Mouse (Mus musculus) CH12.LX (cell line): Measurements from ENCODE around the gene Cxcr5. TPM values are rescaled to one million over a fixed set of nuclear protein-coding genes. Genes with fewer than 3 reads are reported as not detected.
A peak's percentile ranks its signal among the peaks of the same experiment; 100 is the strongest.

ENCODE experiments used
- DNase-seq: peaks from one replicate; pipeline ENCODE4 v3.0.0-alpha.2; 2013; ENCODE audit errors: extremely low read depth
- H3K27ac ChIP-seq: 2 replicates; pipeline ENCODE4 v1.5.1; 2012; ENCODE audit warnings: low read depth, mild to moderate bottlenecking, control low read depth, moderate library complexity; ENCODE audit not compliant: insufficient read depth
- H3K27me3 ChIP-seq: replicated peaks from 2 replicates; pipeline ENCODE3; 2012; ENCODE audit warnings: inconsistent platforms
- H3K36me3 ChIP-seq, 2 experiments: replicated peaks in 1 of 2; 2 replicates each; pipeline versions ENCODE3 to v1.6.1; 2012; ENCODE audit warnings: inconsistent platforms in 1 of 2, low read length in 1 of 2, mild to moderate bottlenecking in 1 of 2, mixed read lengths in 1 of 2, moderate library complexity in 1 of 2; ENCODE audit not compliant: control insufficient read depth in 1 of 2, insufficient read depth in 1 of 2
- H3K4me1 ChIP-seq, 2 experiments: 2 replicates each; pipeline ENCODE4 v1.6.1; 2012; ENCODE audit warnings: inconsistent platforms in 1 of 2, moderate library complexity in 1 of 2; ENCODE audit not compliant: insufficient read depth in 2 of 2, control insufficient read depth in 1 of 2
- H3K4me2 ChIP-seq: 2 replicates; pipeline ENCODE4 v1.6.1; 2012; ENCODE audit warnings: low read depth, mild to moderate bottlenecking, control low read depth; ENCODE audit not compliant: poor library complexity, insufficient read depth, severe bottlenecking
- H3K4me3 ChIP-seq, 3 experiments: fragments of 150-350 bp in 1 of 3; sonication (generic) in 1 of 3; replicated peaks in 1 of 3; 2 replicates each; pipeline versions ENCODE3 to v1.5.1; 2011 to 2012; ENCODE audit warnings: low read depth in 2 of 3, low read length in 2 of 3, mild to moderate bottlenecking in 2 of 3, moderate library complexity in 2 of 3, control low read depth in 1 of 3, improper control_type of control experiment in 1 of 3, inconsistent platforms in 1 of 3, mixed read lengths in 1 of 3; ENCODE audit not compliant: poor library complexity in 1 of 3
- H3K79me2 ChIP-seq: replicated peaks from 2 replicates; pipeline ENCODE4 v1.6.1; 2012; ENCODE audit warnings: mild to moderate bottlenecking, moderate library complexity; ENCODE audit not compliant: control insufficient read depth, poor library complexity, insufficient read depth, severe bottlenecking; ENCODE audit errors: extremely low read depth
- H3K9ac ChIP-seq: 2 replicates; pipeline ENCODE4 v1.6.1; 2012; ENCODE audit warnings: low read depth, mild to moderate bottlenecking, control low read depth, moderate library complexity; ENCODE audit not compliant: insufficient read depth
- H3K9me3 ChIP-seq: replicated peaks from 2 replicates; pipeline ENCODE3; 2012; ENCODE audit warnings: low read length, inconsistent platforms, mixed read lengths
- BHLHE40 ChIP-seq: IDR thresholded peaks from 2 replicates; pipeline ENCODE4 v1.6.1; 2011; ENCODE audit warnings: mild to moderate bottlenecking, low read depth, low read length, improper control_type of control experiment
- CHD1 ChIP-seq: IDR thresholded peaks from 2 replicates; pipeline ENCODE4 v1.6.1; 2012; ENCODE audit warnings: low read depth, low read length, improper control_type of control experiment, inconsistent platforms
- CHD2 ChIP-seq: IDR thresholded peaks from 2 replicates; pipeline ENCODE4 v1.6.1; 2011; ENCODE audit warnings: low read length, improper control_type of control experiment
- CTCF ChIP-seq, 2 experiments: IDR thresholded peaks in 1 of 2; conservative IDR thresholded peaks in 1 of 2; 2 replicates each; pipeline ENCODE4 v1.5.1; 2011 to 2012; ENCODE audit warnings: low read depth in 2 of 2, low read length in 2 of 2, improper control_type of control experiment in 1 of 2, inconsistent platforms in 1 of 2, mild to moderate bottlenecking in 1 of 2, moderate library complexity in 1 of 2
- E2F4 ChIP-seq: IDR thresholded peaks from 2 replicates; pipeline ENCODE4 v1.6.1; 2011; ENCODE audit warnings: low read depth, low read length, improper control_type of control experiment; ENCODE audit not compliant: insufficient replicate concordance
- ELF1 ChIP-seq: IDR thresholded peaks from 2 replicates; pipeline ENCODE4 v1.6.1; 2014; ENCODE audit warnings: low read depth, mild to moderate bottlenecking, inconsistent platforms, low read length, improper control_type of control experiment
- EP300 ChIP-seq: IDR thresholded peaks from 2 replicates; pipeline ENCODE4 v1.6.1; 2011; ENCODE audit warnings: low read length, improper control_type of control experiment
- ETS1 ChIP-seq: conservative IDR thresholded peaks from 2 replicates; pipeline ENCODE4 v1.6.1; 2012; ENCODE audit warnings: low read depth, mild to moderate bottlenecking, inconsistent platforms, low read length, improper control_type of control experiment, moderate library complexity
- HCFC1 ChIP-seq: IDR thresholded peaks from 2 replicates; pipeline ENCODE4 v1.6.1; 2012; ENCODE audit warnings: low read depth, mild to moderate bottlenecking, inconsistent platforms, low read length, improper control_type of control experiment
- IRF4 ChIP-seq: IDR thresholded peaks from 2 replicates; pipeline ENCODE4 v1.6.1; 2014; ENCODE audit warnings: low read depth, mild to moderate bottlenecking, inconsistent platforms, low read length, improper control_type of control experiment
- JUND ChIP-seq: conservative IDR thresholded peaks from 2 replicates; pipeline ENCODE4 v1.6.1; 2011; ENCODE audit warnings: low read depth, low read length, improper control_type of control experiment
- KAT2A ChIP-seq: IDR thresholded peaks from 2 replicates; pipeline ENCODE4 v1.6.1; 2012; ENCODE audit warnings: low read length, improper control_type of control experiment, inconsistent platforms; ENCODE audit not compliant: insufficient replicate concordance
- MEF2A ChIP-seq: IDR thresholded peaks from 2 replicates; pipeline ENCODE4 v1.6.1; 2014; ENCODE audit warnings: low read depth, mild to moderate bottlenecking, inconsistent platforms, low read length, improper control_type of control experiment, borderline replicate concordance
- MYC ChIP-seq: IDR thresholded peaks from 2 replicates; pipeline ENCODE4 v1.6.1; 2011; ENCODE audit warnings: low read depth, mild to moderate bottlenecking, improper control_type of control experiment, low read length
- TCF12 ChIP-seq: IDR thresholded peaks from 2 replicates; pipeline ENCODE4 v1.6.1; 2014; ENCODE audit warnings: low read depth, mild to moderate bottlenecking, inconsistent platforms, low read length, improper control_type of control experiment
- UBTF ChIP-seq: IDR thresholded peaks from 2 replicates; pipeline ENCODE4 v1.6.1; 2012; ENCODE audit warnings: low read depth, mild to moderate bottlenecking, inconsistent platforms, low read length, improper control_type of control experiment, moderate library complexity
- USF1 ChIP-seq: IDR thresholded peaks from 2 replicates; pipeline ENCODE4 v1.6.1; 2014; ENCODE audit warnings: low read depth, mild to moderate bottlenecking, inconsistent platforms, low read length, improper control_type of control experiment
- ZC3H11A ChIP-seq: IDR thresholded peaks from 2 replicates; pipeline ENCODE4 v1.6.1; 2012; ENCODE audit warnings: low read depth, mild to moderate bottlenecking, inconsistent platforms, low read length, improper control_type of control experiment
- ZMIZ1 ChIP-seq: IDR thresholded peaks from 2 replicates; pipeline ENCODE4 v1.6.1; 2012; ENCODE audit warnings: low read depth, mild to moderate bottlenecking, inconsistent platforms, low read length, improper control_type of control experiment
- dilution Hi-C: fragments of 300-500 bp; cut with MboI; formaldehyde crosslinking; loops from 2 replicates; pipeline ENCODE4 v1.14.3; 2020; ENCODE audit warnings: low sequenced_read_pairs; ENCODE audit not compliant: extremely low pct_unique_long_range_greater_than_20kb, extremely low pct_ligation_motif_present
- in situ Hi-C: fragments of 300-500 bp; cut with MboI; formaldehyde crosslinking; loops from 3 replicates; pipeline ENCODE4 v1.14.3; 2019; ENCODE audit warnings: low sequenced_read_pairs, low pct_ligation_motif_present, low pct_unique_long_range_greater_than_20kb, mixed read lengths
- polyA plus RNA-seq: library from polyadenylated mRNA; unstranded; fragments of >175 nt; gene quantifications from 2 replicates; pipeline ENCODE4 v1.2.1, GENCODE M21; 2012; ENCODE audit warnings: low read depth; ENCODE audit not compliant: insufficient read length
- total RNA-seq, 2 experiments: library from RNA; depleted of rRNA; stranded (reverse); fragments of 300-350 nt in 1 of 2; fragments of >200 nt in 1 of 2; gene quantifications; 2 replicates each; pipeline ENCODE4 v1.2.3; 2012 to 2014

The Cxcr5 gene
- total and polyA plus RNA-seq, 3 experiments, result 30.2 to 93.4 (median 70.5) TPM

GRCm38 (mm10) chr9:44494863-44495809 lies 66.5 kb downstream of the Cxcr5 start:
- Histone ChIP-seq H3K4me3 (peak overlapping the region in 1 of 3 experiments; percentile 22), H3K9me3 (no peaks in the 10 kb centered on the region), H3K4me1 (peaks cover 69 to 98% of the 10 kb centered on the region in 2 experiments), H3K4me2 (peak overlapping the region; percentile 63), H3K79me2 (no peaks in the 10 kb centered on the region), H3K27me3 (no peaks in the 10 kb centered on the region), H3K36me3 (peaks cover 0 to 15% of the 10 kb centered on the region in 2 experiments), H3K27ac (peak overlapping the region; percentile 64), H3K9ac (peak overlapping the region; percentile 28)
- in situ Hi-C loops (loop anchor here (5.0 kb wide), 1 partner anchor 33 kb away; no protein-coding TSS in a partner anchor), dilution Hi-C loops (no loop called here)
- no peak for DNase-seq
- no peak for TF ChIP-seq JUND
- 0 out of 2 replicates have a peak, but pooled peaks have one; percentile 30 for TF ChIP-seq IRF4

- TF ChIP-seq UBTF (no peak), CHD2 (peak; percentile 36; the same call in 1 of the 2 replicates), ELF1 (0 out of 2 replicates have a peak, but pooled peaks have one; percentile 9)
- no peak for DNase-seq
- no peaks in the 10 kb centered on the region for H3K79me2 ChIP-seq
- H3K27me3 ChIP-seq, result no peaks in the 10 kb centered on the region
- H3K27ac ChIP-seq, result peak overlapping the region; percentile 33
- H3K4me1 ChIP-seq, result peaks cover 64 to 97% of the 10 kb centered on the region in 2 experiments
- H3K4me3 ChIP-seq, result peak overlapping the region in 1 of 3 experiments; percentile 22
- dilution Hi-C loops (no loop called here), in situ Hi-C loops (no loop called here)
- no peaks in the 10 kb centered on the region for H3K9me3 ChIP-seq
- H3K36me3 ChIP-seq, result peaks cover 0 to 18% of the 10 kb centered on the region in 2 experiments
- H3K4me2 ChIP-seq, result peak overlapping the region; percentile 63; the same call in 1 of the 2 replicates
- H3K9ac ChIP-seq, result 0 out of 2 replicates have a peak overlapping the region, but pooled peaks have one; percentile 28
Observed at GRCm38 (mm10) chr9:44494261-44494862, 67.3 kb downstream of the Cxcr5 start.

DNA sequence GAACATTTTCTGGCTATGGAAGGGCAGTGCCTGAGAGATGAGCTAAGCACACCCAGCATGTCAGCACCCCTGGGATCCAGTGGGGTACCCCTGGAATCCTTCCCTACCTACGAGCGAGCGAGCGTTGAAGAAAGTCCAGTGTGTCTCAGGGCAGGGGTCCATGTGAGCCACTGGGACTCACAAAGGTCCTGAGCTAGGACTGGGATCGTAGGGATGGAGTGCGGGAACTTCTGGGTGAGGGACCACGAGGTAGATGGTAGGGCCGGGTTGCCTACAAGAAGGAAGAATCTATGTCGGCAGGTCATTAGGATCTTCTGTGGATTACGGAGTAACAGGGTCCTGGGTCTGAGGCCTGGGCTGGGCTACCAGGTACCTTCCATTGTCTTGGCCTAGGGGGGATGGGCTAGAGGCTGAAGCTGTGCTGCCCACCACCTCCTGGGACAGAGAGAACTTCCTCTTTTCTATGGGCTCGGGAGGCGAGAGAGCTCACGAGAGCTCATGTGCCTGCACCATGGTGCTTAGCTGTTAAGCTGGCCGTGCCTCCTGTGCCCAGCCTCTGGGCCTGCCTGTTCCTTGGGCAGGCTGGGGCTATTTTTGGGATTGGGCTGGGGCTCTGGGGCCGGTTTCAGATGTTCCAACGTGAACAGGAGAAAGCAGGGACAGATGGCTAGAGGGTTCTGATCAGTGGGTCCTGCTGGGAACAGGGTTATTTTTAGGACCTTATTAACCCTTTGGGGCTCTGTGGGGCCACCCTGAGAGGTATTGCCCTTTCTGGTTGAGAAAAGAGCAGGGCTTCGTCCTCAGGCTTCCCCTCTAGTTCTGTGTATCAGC lies 68.8 kb downstream of the Cxcr5 start:
- Histone ChIP-seq H3K9me3 (no peaks in the 10 kb centered on the region), H3K27me3 (no peaks in the 10 kb centered on the region), H3K4me3 (no peak overlapping the region), H3K4me2 (peak overlapping the region; percentile 23), H3K79me2 (no peaks in the 10 kb centered on the region), H3K4me1 (peaks cover 50 to 97% of the 10 kb centered on the region in 2 experiments), H3K27ac (no peak overlapping the region), H3K36me3 (peaks cover 0 to 22% of the 10 kb centered on the region in 2 experiments), H3K9ac (no peak overlapping the region)
- in situ Hi-C loops, result no loop called here
- dilution Hi-C loops, result no loop called here
- DNase-seq, result peak; percentile 72
- TF ChIP-seq ELF1, result peak; percentile 48; the same call in 1 of the 2 replicates
- peak; percentile 99 for TF ChIP-seq BHLHE40
- no peak for TF ChIP-seq JUND
- TF ChIP-seq MEF2A, result no peak; the same call in 1 of the 2 replicates
- no peak for TF ChIP-seq KAT2A
- no peak for TF ChIP-seq E2F4
- no peak for TF ChIP-seq ZMIZ1
- TF ChIP-seq TCF12, result no peak
- no peak for TF ChIP-seq UBTF
- TF ChIP-seq ETS1, result peak; percentile 60
- TF ChIP-seq USF1, result no peak
- no peak for TF ChIP-seq CTCF (conservative IDR thresholded peaks at IDR 0.05 in 1 of 2, IDR thresholded peaks at IDR 0.05 in 1 of 2; ENCODE audit: low read depth in 2 of 2, low read length in 2 of 2)
- TF ChIP-seq MYC, result no peak
- TF ChIP-seq ZC3H11A, result no peak
- TF ChIP-seq CHD1, result no peak
- TF ChIP-seq EP300, result peak; percentile 46; the same call in 1 of the 2 replicates
- TF ChIP-seq HCFC1, result no peak
